Mouse (Mus musculus): ENCODE measurements at regions not wholly inside any gene's neighbourhood (a gene's known extent, or its start where the extent isn't known, plus 50 kb on each side); places are given as distances from the start of the nearest gene placed in this dataset.

- peak; percentile 35 for DNase-seq (ENCODE audit: low spot score)
Observed at GRCm38 (mm10) chr15:45016741-45017140, 4882.6 kb downstream of the 9330182O14Rik start.

DNA sequence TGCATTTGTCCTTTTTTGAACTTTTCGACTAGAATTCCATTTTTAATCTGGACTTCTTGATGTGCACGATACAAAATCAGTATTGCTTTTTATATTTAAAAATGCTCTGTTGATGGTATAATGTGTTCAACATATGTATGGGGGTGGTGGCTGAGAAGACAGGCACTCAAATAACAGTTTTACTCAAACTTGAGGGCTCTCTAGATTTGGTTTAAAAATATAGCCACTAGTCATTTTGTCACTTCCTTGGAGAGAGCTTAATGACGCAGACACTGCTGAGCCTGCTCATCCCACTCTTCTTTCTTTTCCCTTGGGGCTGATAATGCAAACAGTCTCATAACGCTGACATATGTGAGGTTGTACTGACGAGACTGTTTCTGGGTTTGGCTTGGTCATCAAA, 4883.9 kb downstream of the 9330182O14Rik start:
- no peak for DNase-seq (ENCODE audit: low spot score)

DNA sequence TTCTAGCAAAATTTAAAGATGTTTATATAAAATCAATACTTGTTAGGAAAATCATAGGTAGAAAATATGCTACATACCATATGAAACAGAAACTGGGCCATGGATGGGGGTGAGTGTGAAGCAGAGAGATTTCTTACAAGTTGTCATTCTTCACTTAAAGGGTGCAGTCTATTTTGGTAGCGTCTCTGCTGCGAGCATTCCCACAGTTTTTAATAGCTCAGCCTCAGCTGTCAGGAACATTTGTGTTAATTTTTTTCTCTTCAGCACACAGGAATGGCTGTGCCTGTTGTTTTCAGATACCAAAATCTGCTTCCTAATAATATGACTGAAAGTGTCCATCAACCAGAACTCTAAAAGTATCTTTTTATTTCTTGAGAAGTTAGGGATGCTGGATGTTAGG, 4887.6 kb downstream of the 9330182O14Rik start:
- DNase-seq (ENCODE audit: low spot score), result no peak

All from layer of hippocampus, adult 9-10 months (tissue).